Mouse (Mus musculus) WW6 (cell line): ENCODE measurements at regions not wholly inside any gene's neighbourhood (a gene's known extent, or its start where the extent isn't known, plus 50 kb on each side); places are given as distances from the start of the nearest gene placed in this dataset.

Experiments used
- DNase-seq: peaks from one replicate; pipeline ENCODE4 v3.0.0-alpha.2; 2013; ENCODE audit warnings: low read depth, low spot score

DNA sequence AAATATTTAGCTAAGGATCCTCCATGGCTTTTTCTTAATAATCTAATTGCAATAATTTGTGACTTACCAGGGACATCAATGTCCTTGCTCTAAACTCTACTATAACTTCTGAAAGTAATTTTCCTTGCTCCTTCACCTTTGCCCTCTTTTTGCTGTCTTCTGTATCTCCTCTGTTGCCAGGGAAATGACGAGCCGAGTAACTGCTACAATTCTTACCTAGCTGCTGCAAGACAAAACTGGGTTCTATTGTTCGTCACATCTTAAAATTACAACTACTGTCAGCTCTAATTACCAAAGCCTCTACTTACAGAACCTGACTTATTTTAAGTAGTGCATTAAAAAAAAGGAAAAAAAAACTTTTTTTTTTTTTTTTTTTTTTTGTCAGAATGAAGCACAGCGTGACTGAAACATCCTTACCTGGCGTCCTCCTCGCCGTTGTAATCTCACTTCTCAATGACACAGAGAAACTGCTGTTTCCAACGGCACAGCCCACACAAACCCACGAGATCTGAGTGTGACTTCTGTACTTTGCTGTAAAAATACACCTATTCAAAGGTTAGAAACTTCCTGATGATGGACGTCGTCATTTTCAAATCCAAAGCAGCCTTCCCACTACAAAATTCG, 389.4 kb downstream of the Plk2 start:
- DNase-seq, result no peak

DNA sequence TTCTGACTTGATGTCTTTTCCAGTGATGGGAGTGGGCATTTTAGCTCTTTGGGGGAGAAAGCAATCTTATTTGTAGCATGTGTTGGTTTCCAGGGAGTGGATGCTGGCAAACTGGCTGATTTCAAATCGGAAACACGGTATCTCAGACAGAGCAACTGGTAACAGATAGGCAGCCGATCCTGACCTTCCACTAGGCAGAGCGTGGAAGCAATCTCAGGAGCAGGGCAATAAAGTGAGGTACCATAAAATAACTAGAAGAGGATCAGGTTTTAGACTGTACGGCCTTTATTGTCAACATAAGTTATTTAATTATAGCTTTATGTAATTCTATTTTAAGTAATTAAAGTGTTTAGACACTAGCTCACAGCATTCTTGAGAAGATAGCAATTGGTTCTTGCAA, 390.0 kb downstream of the Plk2 start:
- no peak for DNase-seq

DNA sequence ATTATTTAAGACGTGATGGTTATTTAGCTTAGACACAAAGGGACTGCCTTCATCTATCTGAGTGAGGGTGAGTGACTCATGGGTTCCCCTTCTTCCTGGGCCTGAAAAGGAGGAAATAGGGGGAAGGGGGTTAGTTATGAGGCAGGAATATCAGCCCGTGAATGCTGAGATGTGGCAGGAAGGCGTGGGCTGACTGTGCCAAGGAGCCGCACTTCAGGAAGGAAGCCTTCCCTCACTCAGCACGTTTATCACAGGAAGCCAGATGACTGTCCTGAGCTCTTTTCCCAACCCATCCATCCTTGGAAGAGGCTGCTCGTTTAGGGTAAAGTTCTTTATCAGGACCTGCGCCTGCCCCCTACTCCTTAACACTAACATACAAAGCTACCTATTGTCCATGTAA, 403.5 kb downstream of the Plk2 start:
- DNase-seq, result no peak

DNA sequence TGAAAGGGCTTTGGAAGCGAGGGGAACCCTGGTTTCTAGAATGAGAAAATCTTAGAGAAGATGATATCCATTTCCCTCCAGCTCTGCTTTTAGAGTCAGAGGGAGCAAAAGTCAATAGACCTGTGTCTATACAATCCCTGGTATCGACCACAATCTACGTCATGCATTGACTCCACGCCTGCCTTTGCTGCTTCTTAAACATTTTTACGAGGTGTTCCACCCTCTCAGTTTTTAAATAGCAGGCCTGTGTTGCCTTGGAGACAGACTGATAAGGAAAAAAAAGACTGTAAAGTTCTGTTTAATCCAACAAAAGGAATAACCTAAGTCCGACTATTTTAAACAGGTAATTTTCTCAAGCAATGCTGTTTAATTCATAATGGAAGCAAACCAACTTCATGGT, 408.0 kb downstream of the Plk2 start:
- no peak for DNase-seq

DNA sequence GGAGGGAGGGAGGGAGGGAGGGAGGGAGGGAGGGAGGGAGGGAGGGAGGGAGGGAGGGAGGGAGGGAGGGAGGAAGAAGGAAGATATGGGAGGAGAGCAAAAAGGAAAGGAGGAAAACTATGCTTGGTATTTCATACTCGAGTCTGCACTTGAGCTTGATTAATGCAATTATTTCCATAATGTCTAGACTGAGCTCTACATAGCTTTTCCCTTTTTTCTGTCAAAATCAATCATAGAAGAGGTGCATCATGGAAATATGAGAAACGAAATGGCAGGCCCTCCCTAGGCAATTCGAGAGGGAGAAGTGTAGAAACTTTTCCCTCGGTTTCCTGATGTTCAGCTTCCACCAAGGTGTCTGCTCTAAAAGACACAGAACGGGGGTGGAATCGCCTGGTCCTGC, 417.6 kb downstream of the Plk2 start:
- no peak for DNase-seq

DNA sequence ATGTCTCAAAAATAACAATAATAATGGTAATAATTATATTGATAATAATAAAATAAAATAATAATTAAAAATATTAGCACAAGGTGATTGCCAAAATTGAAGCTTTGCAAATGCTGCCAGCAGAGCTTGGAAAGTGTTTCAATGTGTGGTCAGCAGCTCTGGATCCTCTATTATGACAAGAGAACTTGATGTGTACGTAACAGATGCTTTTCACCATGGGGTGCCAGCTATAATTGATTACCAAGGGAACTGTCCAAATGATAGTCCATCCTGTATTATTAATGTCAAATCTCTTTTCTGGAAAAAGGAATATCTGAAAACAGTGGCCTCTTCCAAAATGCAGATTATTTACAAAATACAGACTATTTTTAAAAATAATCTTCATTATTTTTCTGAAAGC, 419.2 kb downstream of the Plk2 start:
- DNase-seq, result no peak

DNA sequence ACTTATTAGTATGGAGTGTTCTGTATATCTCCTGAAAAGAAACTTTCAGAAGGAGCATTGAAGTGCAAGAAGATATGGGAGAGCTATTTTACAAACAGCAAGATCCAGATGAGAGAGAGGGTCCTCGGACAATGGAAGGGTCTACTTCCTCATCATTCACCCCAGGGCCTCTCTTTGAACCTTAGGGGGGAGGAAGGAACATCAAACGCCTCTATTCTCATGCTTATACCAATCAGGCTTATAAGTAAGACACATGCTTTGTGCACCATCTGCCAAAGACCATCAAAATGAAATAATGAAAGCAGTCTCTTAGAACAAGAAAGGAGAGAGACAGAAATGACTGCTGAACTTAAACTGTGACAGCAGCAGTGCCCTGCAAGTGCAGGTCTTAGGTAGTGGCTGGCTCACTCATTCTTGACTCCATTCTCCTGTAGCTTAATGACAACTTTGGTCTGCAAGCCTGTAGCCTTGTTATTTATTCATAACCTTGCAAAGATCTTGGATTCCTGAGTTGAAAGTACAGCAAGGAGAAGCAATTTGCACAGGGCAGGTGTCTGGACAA, 424.5 kb downstream of the Plk2 start:
- no peak for DNase-seq

DNA sequence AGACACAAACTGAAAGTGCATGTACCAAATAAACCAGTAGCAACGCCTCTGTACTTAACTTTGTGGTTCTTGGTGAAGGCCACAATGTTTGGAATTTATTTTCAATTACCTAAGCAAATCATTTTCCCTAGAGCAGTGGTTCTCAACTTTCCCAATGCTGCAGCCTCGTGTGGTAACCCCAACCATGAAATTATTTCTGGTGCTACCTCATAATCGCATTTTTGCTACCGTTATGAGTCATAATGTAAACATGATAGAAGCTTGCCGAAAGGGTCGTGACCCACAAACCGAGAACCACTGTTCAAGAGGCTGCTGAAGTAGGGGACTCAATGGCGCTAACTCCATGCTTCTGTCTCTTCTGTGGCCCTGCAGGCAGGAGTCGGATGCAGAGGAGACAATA, 429.9 kb upstream of the Actbl2 start:
- no peak for DNase-seq

DNA sequence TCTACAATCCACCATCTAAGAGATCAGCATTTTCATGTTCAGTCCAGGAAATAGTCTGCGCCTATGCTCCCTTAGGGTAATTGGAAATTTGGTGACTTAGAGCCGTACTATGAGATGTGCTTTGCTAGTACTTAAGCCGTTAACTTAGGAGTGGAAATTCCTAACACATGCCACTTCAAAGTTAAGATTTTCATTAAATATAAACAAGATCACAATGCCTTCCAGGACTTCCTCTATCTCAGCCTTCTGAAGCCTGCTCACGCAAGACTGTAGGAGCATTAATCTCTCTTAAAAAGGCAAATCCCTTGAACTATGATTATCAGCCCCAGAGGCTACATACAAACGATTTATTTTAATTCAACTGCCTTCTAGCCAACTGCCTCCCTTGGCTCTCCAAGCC, 422.4 kb upstream of the Actbl2 start:
- DNase-seq, result no peak

DNA sequence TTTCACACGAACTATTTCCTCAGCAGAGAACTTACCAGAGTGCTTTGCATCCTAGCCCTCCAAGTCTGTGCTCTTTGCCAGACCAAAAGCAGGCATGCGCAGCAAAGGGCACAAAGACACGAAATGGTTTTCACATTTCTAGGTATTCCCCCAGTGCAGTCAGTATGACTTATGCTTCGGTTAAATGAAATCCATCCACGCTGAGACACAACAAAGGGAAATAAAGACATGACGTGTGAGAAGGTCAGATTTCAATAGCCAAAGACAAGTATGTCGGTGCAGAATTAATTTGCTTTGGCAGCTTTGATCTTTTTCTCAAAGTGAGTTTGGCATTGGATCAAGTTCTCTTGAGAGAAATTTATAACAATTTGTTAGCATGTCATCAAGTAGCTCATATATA, 417.9 kb upstream of the Actbl2 start:
- no peak for DNase-seq

DNA sequence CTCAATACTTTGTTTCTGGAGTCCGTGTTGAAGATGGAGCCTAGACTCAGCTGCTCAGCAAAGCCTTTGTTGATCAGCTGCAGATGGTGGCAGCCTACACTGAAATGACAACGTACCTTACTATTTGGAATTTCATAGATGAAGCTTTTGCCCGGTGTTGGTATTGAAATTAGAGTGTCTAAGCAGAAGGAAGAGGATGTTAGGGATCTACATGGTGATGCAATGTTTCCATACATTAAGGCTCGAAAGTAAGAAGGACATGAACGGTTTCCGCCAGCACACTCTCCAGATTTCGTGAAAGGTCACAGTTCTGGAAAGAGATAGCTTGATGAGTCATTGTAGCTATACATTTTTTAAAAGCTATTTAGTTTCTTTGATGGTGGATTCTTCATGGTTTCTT, 412.9 kb upstream of the Actbl2 start:
- DNase-seq, result no peak

DNA sequence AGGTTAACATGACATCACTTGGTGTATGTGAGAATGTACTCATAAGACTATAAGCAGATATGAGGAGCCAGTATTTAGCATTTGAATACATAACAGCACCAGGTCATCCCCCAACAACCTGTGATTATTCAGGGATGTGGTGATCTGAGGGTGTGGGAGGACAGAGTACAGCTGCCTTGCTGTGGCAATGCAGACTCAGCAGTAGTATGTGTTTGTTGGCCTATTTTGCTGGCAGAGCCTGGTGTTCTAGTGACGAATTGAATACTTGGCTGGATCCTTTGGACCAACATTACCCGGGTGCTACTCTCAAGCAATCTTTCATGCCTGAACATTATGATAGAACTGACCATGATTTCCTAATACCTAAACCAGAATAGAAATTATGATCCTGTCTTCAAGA, 409.1 kb upstream of the Actbl2 start:
- DNase-seq, result no peak

DNA sequence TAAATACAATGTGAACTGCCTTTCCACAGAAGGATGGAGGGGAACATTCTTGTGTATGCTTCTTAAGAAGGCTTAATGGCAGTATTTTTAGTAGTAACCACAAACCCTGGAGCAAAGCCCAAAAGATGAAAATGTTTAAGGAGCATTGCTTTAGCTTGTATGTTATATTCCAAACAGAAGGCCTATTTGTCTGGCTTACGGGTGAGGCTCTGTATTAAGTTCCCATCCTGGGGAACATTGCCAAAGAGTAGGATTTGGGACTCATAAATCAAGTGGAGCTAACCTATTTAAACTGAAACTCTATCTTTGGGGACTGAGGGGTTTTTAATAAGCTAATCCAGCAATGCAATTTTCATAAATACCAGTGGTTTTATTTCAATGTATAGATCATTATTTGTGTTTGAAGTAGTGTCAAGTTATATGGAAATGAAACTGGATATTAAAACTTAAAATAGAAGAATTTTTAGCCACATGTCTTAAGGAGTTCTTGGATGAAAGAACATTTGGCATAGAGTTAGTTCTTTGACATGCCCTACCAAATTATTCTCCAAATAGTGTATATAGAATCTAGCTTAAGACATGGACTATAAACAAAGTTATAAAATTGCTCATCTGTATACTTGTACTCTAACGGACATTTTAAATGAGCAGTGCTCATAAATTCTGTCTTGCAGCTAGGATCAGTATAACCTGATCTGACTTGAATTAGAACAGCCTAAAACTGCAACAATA, 401.7 kb upstream of the Actbl2 start:
- DNase-seq, result no peak

DNA sequence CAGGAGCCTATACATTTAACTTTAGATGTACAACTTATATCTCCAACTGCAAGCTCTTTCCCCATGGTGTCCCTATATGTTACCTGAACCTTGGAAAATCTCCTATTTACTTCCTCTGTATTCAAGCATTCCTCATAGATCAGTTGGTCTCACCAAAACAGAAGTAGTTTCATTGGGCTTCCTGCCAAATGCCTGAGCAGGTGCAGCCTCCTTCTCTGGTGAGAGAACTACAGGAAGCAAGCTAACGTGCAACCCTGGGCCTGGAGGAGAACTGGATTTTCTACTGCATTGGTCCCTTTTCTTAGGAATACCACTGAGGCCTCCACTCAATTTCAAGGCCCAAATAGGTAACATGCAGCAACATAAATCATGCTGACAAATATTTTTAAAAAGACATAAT, 400.6 kb upstream of the Actbl2 start:
- DNase-seq, result no peak

DNA sequence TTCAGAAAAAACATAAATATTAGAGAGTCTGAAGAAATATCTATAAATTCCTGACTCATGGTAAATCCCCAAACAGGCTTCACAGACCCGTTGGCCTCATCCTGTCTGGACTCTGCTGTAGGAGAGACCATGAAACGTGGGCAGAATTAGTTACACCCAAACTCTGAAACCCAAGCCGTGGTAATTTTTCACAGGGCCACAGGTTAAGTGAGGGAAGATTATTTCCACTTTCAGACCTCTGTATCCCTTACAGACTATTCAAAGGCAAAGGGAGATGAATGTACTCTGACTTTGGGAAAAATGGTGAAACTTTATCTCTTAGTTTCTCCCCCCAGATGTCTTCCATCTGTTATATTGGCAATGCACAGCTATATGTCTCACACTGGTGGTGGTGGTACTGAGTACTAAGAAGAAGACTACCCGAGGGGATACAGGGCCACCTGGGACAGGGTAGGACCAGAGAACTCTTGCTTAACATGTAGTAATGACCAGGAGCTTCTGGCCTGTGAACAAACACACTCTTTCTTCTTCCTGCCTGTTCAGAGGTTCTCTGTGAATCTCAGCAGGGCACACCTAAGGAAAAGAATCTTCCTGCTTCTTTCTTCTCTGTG, 388.8 kb upstream of the Actbl2 start:
- DNase-seq, result no peak

DNA sequence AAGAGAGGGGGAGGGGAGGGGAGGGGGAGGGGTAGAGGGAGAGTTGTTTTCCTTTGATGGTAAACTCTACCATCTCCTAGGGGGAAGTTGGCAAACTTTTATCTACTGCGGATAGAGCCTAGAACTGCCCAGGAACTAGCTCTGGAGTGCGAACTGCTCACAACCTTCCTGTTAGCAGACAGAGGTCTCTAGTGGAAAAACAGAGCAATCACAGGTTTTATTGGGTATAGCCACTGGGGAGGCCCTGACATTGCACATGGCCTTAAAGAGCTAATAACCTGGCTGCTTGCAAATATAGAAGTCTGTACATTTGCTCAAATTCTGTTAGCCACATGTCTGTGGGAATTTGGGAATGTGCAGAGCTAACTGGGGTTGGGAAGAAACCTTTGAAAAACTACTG, 388.1 kb upstream of the Actbl2 start:
- no peak for DNase-seq

DNA sequence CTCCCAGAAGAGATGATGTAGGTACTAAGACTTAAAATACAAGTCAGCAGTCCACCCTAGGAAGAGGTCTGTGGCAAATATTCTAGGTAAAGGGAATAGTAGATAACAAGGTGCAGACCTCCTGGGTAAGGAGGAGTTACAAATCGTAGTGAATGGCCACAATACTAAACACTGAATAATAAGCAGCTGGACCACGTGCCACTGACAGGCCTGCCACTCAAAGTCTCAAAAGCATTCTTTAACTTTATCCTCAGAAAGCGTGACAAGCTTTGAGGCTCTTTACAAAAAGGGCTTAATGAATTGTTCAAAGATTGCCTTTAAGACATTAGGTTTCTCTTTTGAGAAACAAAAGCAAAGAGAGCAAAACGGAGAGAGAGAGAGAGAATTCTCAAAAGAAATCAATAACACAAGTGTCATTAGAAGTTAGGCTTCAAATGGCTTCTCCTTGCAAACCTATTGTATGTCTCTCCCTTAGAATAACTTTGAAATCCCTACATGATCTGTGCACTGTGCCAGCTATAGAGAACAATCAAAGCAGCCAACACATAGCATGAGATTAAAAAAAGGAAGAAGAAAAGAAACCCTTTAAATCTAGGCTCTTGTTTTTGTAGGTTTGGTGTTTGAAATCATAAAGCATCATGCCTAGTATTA, 383.6 kb upstream of the Actbl2 start:
- DNase-seq, result no peak

DNA sequence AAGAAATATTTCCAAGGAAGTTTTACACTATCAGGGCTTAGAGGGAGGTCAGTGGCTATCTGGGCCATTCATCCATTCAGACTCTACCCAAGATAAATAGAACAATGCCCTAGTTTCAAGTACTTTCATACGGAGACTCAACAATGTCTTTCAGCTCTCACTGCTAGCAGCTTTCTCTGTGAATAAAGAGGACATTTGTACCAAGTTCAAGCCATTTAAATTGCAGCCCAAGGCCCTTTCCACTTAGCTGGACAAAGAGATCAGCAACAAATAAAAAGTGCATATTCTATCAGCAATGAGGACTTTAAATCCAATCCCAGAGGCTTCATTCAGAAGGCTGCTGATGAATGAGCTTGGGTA, 383.1 kb upstream of the Actbl2 start:
- DNase-seq, result no peak

DNA sequence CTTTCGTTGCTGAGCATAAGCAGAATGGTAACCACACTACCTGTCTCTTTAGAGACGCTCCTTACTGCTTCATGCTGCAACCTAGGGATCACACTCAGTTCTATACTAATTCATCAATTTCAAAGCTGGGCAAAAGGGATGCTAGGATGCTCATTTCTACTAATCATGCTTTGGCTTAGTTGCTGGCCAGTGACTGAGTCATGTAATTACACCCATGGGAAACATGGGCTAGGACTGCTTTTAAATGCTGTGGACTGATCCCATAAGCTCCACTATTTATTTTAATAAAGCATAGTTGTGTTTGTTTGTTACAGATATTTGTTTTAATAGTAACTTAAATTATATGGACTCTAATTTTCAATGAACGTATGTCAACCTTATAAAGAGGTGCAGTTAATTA, 373.2 kb upstream of the Actbl2 start:
- DNase-seq, result no peak

DNA sequence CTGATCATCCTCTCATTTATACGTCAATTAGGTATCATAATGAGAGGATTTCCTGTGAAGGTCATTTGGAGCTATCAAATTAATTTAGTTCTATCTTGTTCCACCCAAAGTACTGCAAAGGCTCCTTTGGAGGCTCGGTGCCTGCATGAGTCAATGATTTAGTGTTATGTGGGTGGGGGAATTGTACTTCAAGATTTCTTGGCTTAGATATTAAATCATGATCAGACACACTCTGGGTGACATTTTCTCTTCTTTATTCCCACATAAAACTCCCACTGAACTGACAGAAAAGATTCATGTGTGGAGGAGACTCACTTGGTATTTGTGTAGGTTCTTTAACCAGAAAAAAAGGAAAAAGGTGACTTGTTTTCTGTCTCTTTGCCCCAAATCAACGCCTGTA, 372.6 kb upstream of the Actbl2 start:
- no peak for DNase-seq

DNA sequence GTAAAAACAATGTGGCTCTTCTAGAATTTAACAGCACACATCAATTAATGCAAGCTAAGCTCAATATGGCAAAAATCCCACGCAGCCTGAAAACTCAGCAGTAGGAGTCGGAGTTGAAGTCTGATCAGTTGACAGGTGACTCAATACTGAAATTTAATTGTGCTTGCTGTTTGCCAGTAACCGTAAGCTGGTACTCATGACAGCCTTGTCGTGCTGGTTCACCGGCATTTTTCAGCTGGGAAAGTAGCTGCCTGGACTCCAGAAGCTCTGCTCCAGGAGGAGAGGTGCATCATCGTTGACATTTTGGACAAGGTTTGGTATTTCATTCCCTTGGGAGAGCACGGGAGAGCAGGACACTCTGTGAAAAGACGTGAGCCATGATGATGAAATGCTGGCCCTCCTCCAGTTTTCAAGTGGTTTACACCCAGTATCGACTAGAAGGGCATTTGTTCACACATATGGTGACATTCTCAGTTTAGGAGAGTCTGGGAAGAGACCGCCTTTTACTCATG, 372.1 kb upstream of the Actbl2 start:
- DNase-seq, result no peak

DNA sequence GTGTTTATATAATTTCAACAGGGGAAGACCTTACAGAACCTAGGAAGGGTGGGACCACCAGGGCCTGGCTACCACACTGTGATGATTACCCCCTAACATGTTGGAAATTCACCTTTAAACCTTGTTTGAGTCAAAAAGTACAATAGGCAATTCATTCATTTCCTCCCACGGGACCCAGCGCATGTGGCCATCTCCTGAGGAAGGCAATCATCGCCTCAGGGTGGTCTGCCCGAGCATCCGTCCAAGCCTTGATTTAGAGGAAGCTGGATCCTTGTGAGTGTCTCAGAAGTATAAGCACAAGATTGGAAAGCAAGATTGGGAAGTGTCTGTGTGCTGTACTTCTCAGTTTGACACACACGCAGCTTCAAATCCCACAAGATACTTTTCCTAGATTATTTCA, 360.9 kb upstream of the Actbl2 start:
- no peak for DNase-seq
